Mouse (Mus musculus) left cerebral cortex, postnatal 4 days (tissue): ENCODE measurements around the gene Zbtb16. TPM values are rescaled to one million over a fixed set of nuclear protein-coding genes. Genes with fewer than 3 reads are reported as not detected.
A peak's percentile ranks its signal among the peaks of the same experiment; 100 is the strongest.

ENCODE experiments used
- DNase-seq: peaks from one replicate; pipeline ENCODE4 v3.0.0-alpha.2; 2022
- intact Hi-C: fragments of 180-260 bp; cut with DNase I; formaldehyde crosslinking; loops from one replicate; pipeline ENCODE4 v1.15.1; 2025
- total RNA-seq, 2 experiments: library from RNA; stranded (reverse); gene quantifications; 2 replicates each; pipeline ENCODE4 v1.2.3; 2021

The Zbtb16 gene
- total RNA-seq: 10 to 100 TPM; 28.9 to 29.6 TPM

DNA sequence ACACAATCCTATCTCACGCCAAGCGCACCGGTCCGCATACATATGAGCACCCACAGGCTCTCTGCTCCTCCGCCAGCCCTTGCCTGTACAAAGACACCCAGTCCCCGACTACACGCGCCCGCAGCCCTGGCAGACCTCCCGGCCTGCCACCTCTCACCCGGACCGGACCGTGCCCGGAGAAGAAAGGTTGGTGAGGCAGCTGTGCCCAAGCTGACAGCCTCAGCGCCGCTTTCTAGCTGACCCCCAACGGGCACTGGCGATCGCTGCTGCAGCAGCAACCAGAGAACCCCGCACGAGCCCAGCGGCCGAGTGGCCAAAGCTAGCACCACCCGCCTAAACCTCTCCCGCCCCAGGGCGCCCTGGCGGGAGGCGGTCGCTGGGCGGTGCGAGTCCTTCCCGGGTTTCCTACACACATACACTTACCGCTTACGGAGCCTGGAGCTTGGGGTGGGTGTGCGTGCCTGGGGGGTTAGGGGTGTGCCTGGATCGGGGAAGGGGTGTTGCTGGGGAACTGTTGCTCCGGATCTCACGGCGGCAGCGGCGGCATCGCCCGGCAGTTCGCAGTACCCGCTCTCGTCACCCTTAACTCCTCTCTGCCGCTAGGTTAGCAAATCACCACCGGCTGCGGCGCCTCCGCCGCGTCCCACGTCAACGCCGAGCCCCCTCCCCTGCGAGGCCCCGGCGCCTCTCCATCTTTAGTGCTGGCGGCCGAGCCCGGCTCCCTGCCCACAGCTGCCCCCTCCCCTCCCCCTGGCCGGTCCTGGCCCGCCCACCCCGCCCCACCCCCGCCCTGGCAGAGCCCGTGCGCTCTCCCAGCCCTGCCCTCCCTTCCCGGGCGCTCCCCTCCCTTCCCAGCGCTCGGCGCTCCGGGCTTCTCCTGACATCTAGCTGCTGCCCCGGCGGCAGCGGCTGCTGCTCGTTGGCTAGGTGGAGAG is at the start of gene Zbtb16:
Gene Zbtb16 (minus strand): TSS at position 592 of the 935 bp plus-strand sequence.
- intact Hi-C loops: loop anchor here (5.0 kb wide), 2 partner anchors 99 to 164 kb away; no protein-coding TSS in a partner anchor
- peak; percentile 91 for DNase-seq

DNA sequence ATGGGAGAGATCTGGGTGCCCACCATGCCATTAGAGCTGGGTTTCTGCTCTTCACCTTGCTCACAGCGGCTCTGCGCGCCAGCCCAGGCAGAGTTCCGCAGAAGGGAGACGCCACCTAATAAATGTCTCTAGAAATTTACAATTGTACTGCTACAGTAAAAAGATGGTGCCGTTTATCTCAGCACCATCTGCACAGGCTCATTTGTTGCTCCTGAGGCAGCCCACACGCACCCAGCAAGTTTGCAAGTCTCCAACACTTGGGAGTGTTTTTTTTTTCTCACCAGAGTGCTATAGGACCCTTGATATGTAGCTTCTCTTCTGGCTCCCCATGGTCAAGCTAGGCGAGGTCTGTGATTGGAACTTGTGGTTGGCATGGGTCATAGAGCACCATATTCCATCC is 36.9 kb upstream of the Zbtb16 start:
- no peak for DNase-seq
- intact Hi-C loops: no loop called here

GRCm38 (mm10) chr9:48866523-48867121 is 30.6 kb upstream of the Zbtb16 start:
- intact Hi-C loops: no loop called here
- DNase-seq: no peak

GRCm38 (mm10) chr9:48865235-48865634 is 29.2 kb upstream of the Zbtb16 start:
- no peak for DNase-seq
- intact Hi-C loops: no loop called here

DNA sequence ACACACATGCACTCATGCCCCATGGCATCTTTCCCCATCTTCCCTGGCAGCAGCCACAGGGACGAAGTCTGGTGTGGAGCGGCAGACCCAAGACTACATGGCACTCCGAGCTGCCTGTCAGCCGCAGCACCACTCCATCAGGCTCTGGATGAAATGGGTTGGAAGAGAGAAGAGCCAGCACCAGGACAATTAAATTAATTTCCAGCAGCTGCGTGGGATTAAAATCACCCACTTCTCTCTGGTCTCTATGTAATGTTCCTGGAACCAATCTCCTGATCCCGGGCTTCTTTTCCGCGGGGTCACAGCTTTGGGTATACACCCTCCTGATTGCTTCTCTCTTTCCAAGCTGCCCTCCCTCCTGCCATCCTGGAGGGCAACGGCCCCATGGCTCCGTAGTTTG is 25.5 kb upstream of the Zbtb16 start:
- intact Hi-C loops: no loop called here
- DNase-seq: no peak

GRCm38 (mm10) chr9:48860526-48860845 is 24.5 kb upstream of the Zbtb16 start:
- intact Hi-C loops: loop anchor here (1.0 kb wide), 1 partner anchor 214 kb away; no protein-coding TSS in a partner anchor
- DNase-seq: peak; percentile 68

GRCm38 (mm10) chr9:48859828-48860525 is 24.0 kb upstream of the Zbtb16 start:
- DNase-seq: no peak
- intact Hi-C loops: loop anchor here (1.0 kb wide), 1 partner anchor 214 kb away; no protein-coding TSS in a partner anchor

- intact Hi-C loops: no loop called here
- no peak for DNase-seq
Measured at GRCm38 (mm10) chr9:48857944-48858343, 21.9 kb upstream of the Zbtb16 start.

GRCm38 (mm10) chr9:48856240-48856639 is 20.2 kb upstream of the Zbtb16 start:
- intact Hi-C loops: no loop called here

DNA sequence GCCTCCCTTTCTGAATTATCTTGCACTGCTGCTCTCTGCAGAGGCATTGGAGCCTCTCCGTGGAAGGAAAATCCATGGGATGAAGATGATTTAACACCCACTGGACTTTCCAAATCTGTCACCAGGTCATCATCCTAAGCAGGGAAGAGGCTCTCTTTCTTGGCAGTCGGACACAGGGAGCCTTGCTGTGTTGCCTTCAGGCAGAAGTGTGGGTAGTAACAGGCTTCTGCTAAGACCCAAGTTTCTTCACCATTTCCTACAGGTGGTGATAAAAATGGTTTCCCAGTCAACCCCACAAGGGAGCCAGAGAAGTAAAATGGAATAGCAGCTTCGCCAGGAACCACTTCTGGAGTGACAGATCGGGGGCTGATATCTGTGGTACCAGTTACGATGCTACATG is 13.5 kb upstream of the Zbtb16 start:
- intact Hi-C loops: no loop called here
- no peak for DNase-seq

More at GRCm38 (mm10) chr9:48856240-48856639, 20.2 kb upstream of the Zbtb16 start:
- no peak for DNase-seq

DNA sequence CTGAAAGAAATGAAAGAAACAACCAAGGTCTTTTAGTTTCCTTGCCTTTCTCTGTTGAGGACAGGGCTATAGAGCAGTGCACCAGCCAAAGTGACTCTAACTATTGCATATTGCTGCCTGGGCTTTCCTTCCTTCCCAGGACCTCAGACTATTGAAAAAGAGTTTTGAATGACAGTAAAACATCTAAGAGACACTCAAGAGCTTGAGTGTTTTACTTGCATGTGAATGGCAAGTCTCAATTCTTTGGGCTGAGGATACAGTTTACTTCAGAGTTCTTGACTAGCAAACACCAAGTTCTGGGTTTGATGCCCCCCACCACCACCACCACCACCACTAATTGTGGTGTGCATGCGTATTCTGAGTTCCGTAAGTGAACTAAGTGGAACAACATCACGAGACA is 3.5 kb upstream of the Zbtb16 start:
- no peak for DNase-seq
- intact Hi-C loops: loop anchor here (5.0 kb wide), 2 partner anchors 102 to 167 kb away; no protein-coding TSS in a partner anchor

DNA sequence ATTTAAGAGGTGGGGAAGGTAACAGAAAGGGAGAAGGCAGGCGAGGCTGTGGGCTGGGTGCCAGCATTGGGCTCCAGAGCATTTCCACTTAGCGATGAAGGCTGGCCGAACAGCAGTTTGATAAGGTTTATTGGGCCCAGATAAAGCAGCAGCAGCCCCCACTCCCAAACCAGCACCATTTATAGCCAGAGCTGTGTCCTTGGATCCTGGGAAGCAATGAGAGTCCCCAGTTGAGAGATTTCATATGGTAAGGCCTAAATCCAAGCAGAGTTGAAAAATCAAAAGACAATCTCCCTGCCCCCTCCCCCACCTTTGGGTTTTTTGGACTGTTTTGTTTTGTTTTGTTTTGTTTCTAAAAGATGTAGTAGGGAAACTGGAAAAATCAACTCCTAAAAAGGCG is 2.3 kb upstream of the Zbtb16 start:
- intact Hi-C loops: loop anchor here (5.0 kb wide), 2 partner anchors 101 to 166 kb away; no protein-coding TSS in a partner anchor

GRCm38 (mm10) chr9:48837181-48837580 is 1.2 kb upstream of the Zbtb16 start:
- intact Hi-C loops: loop anchor here (5.0 kb wide), 2 partner anchors 100 to 165 kb away; no protein-coding TSS in a partner anchor
- DNase-seq: peak; percentile 68

More for the DNA sequence above, 2.3 kb upstream of the Zbtb16 start:
- DNase-seq: no peak

DNA sequence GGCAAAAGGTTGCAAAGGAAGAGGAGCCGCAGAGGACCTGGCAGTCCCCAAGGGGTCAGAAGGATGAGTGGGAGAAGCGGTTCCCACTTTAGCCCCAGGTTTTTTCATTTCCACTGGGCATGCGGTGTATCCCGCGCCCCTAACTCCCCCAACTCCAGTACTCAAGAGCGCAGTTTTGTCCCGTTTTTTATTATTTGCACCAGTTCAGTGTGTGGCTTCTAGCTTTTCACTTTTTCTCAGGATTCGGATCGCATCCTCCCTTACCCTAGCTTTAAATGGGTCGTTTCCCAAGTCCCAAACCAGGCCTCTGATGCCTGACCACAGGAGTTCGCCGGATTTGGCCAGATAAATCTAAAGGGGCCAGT is 526 bp upstream of the Zbtb16 start:
- intact Hi-C loops: loop anchor here (5.0 kb wide), 2 partner anchors 99 to 164 kb away; no protein-coding TSS in a partner anchor
- no peak for DNase-seq

DNA sequence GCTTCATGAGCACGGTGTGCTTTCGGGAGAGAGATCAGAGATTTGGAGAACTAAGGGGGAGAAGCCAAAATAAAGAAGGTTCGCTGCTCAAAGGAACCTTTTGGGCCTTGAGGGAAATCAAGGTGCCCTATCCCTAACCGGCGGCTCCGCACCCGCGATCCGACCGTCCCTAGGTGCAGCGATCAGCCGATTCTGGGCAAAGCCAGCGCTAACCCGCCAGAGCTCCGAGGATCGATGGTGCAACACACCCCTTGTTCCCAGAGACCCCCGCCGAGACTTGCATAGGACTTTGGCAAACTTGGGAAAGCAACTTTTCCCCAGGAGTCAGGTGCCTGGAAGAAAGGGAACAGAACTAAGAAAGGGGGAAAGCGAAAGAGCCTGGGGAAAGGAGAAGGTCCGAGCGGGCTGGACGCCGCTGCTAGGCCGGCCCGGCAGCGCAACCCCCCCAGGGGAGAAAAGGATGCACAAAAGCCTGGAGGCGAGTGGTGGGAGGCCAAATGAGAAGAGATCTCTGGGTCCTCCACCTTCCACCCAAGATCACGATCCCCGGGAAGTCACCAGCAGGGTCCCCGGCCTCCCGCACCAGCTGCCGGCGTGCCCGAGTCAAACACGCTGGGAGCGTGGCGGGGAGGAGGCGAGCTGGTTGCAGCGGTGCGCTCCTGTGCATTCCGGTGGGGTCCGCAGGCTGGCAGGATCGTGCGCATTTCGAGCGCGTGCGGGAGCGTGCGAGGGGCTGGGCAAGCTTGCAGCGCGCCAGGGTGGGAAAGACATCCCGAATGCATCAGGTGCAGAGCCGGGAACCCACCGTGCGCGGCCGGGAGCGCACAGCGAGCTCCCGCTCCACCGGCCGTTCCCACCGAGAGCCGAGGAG is 1.2 kb downstream of the Zbtb16 start:
- intact Hi-C loops: loop anchor here (5.0 kb wide), 2 partner anchors 97 to 162 kb away; no protein-coding TSS in a partner anchor
- DNase-seq: peak; percentile 25

DNA sequence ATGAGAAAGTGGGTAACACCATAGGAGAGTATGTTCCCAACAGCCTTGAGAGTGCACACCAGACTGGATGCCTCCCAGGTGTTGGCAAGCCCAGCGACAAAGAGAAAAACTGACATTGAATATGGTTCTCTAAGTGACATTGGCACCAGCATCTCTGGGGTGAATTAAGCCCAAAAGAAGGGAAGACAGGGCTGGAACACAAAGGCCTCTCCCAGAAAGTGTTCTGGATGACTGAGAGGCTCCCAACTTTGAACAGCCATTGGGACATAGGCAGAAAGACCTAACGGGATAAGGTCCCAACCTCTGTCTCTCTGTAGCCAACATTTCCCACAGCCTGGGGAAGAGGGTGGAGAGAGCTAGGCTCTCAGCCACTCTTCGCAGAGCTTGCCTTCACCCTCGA is 2.0 kb downstream of the Zbtb16 start:
- DNase-seq: no peak
- intact Hi-C loops: no loop called here

DNA sequence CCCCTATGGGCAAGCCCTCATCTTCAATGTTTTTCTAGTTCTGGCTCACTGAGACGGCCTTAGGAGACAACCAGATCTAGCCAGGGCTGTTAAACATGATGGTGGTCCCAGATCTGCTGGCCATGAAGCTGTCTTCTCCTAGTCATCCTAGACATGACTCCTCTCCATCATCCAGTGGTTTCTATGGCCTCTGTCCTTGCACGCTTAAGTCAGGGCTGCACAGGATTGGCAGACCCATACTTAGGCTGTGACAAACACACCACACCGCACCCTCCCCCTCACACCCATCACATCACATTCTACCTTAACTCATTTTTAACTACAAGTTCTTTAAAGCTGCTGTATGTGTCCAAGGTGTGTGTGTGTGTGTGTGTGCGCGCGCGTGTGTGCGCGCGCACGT is 2.5 kb downstream of the Zbtb16 start:
- no peak for DNase-seq
- intact Hi-C loops: no loop called here

GRCm38 (mm10) chr9:48832473-48833100 is 3.4 kb downstream of the Zbtb16 start:
- no peak for DNase-seq
- intact Hi-C loops: no loop called here
